Mouse (Mus musculus) spleen, adult 2 months (tissue): ENCODE measurements around the gene Adamts17.

ENCODE experiments used
- CTCF ChIP-seq: fragments of 200-500 bp; IDR thresholded peaks from 2 replicates; pipeline ENCODE4 v1.5.1; 2011; ENCODE audit warnings: mild to moderate bottlenecking, inconsistent platforms; ENCODE audit not compliant: insufficient read depth, insufficient read length, insufficient replicate concordance; ENCODE audit errors: extremely low read depth
- POLR2A ChIP-seq: fragments of 200-500 bp; IDR thresholded peaks from 2 replicates; pipeline ENCODE4 v1.6.1; 2011; ENCODE audit warnings: low read depth, low read length, inconsistent platforms

DNA sequence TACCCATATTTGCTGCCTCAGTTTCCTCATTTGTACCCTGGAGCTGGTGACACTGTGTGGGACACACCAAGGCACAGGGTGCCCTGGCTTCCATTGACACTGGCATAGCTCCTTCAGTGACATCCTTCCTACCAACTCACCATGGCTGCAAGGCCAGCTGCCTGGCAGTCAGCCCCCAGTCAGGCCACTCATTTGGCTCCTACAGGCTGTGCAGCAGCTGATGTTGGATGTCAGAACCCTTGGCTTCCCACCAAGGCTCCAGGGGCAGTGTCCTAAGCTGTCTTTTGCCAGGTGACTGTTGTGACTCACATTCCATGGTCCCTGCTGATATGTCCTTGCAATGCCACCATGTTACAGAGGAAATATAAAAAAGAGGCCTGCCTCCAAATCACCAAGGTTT is 37.8 kb upstream of the Adamts17 start:
- TF ChIP-seq CTCF (no peak), POLR2A (no peak)
